Mouse (Mus musculus) midbrain, embryonic 15.5 days (tissue): Measurements from ENCODE around the gene Clpb. TPM values are rescaled to one million over a fixed set of nuclear protein-coding genes. Genes with fewer than 3 reads are reported as not detected.

ENCODE experiments used
- ATAC-seq: fragments of 200-750 bp; cut with Nextera tagmentation; replicated peaks from 2 replicates; pipeline ENCODE4 v1.8.0; 2017; ENCODE audit warnings: moderate TSS enrichment
- H3K27ac ChIP-seq: fragments of 300-500 bp; sonication (generic); 2 replicates; pipeline ENCODE4 v1.5.1; 2015; ENCODE audit warnings: mild to moderate bottlenecking, inconsistent platforms
- H3K27me3 ChIP-seq: fragments of 300-500 bp; sonication (generic); replicated peaks from 2 replicates; pipeline ENCODE4 v1.6.1; 2015; ENCODE audit warnings: inconsistent platforms
- H3K36me3 ChIP-seq: fragments of 300-500 bp; sonication (generic); replicated peaks from 2 replicates; pipeline ENCODE4 v1.6.1; 2015; ENCODE audit warnings: inconsistent platforms
- H3K4me1 ChIP-seq: fragments of 300-500 bp; sonication (generic); 2 replicates; pipeline ENCODE4 v1.6.1; 2015; ENCODE audit warnings: inconsistent platforms
- H3K4me2 ChIP-seq: fragments of 300-500 bp; sonication (generic); 2 replicates; pipeline ENCODE4 v1.6.1; 2015; ENCODE audit warnings: inconsistent platforms, mild to moderate bottlenecking, moderate library complexity
- H3K4me3 ChIP-seq: fragments of 300-500 bp; sonication (generic); 2 replicates; pipeline ENCODE4 v1.5.1; 2015; ENCODE audit warnings: mild to moderate bottlenecking, inconsistent platforms
- H3K9ac ChIP-seq: fragments of 300-500 bp; sonication (generic); 2 replicates; pipeline ENCODE4 v1.6.1; 2015; ENCODE audit warnings: mild to moderate bottlenecking, inconsistent platforms
- H3K9me3 ChIP-seq: fragments of 300-500 bp; sonication (generic); 2 replicates; pipeline ENCODE4 v1.6.1; 2016; ENCODE audit warnings: inconsistent platforms
- WGBS: fragments of 180-500 bp; shearing (Covaris S2); methylation state at CpG from one replicate; pipeline ENCODE4 v1.1.7; 2015; ENCODE audit warnings: mixed read lengths; 5-methylcytosine and 5-hydroxymethylcytosine counted together
- polyA plus RNA-seq: library from polyadenylated mRNA; unstranded; fragments of >200 nt; fragmentation: Nextera tagmentation; extraction: Ambion mirVana; gene quantifications from 2 replicates; pipeline ENCODE4 v1.2.1, GENCODE M21; 2015

Gene Clpb
- polyA plus RNA-seq, 1 experiment from 2014 or later = 40.6 TPM

- WGBS = 94% methylated on average over 2 of the region's 2 CpGs
- no peak overlapping the region for H3K27ac ChIP-seq
- H3K36me3 ChIP-seq = no peaks in the 10 kb centered on the region
- no peak for ATAC-seq
- H3K27me3 ChIP-seq = no peaks in the 10 kb centered on the region
- H3K9ac ChIP-seq = no peak overlapping the region
- H3K4me2 ChIP-seq = no peak overlapping the region
- no peaks in the 10 kb centered on the region for H3K9me3 ChIP-seq
- no peaks in the 10 kb centered on the region for H3K4me1 ChIP-seq
- no peak overlapping the region for H3K4me3 ChIP-seq
These were observed 27.4 kb upstream of the Clpb start for GRCm38 (mm10) chr7:101636056-101636455.

- Histone ChIP-seq H3K9me3 (no peaks in the 10 kb centered on the region), H3K36me3 (no peaks in the 10 kb centered on the region), H3K4me3 (no peak overlapping the region), H3K9ac (no peak overlapping the region), H3K27me3 (no peaks in the 10 kb centered on the region), H3K4me1 (no peaks in the 10 kb centered on the region), H3K4me2 (no peak overlapping the region), H3K27ac (no peak overlapping the region)
- ATAC-seq = no peak
- 86% methylated on average over 3 of the region's 3 CpGs for WGBS
These were observed 19.6 kb upstream of the Clpb start for GRCm38 (mm10) chr7:101643879-101644278.

- Histone ChIP-seq H3K4me2 (no peak overlapping the region), H3K4me3 (no peak overlapping the region), H3K27ac (no peak overlapping the region), H3K36me3 (no peaks in the 10 kb centered on the region), H3K27me3 (no peaks in the 10 kb centered on the region), H3K9ac (no peak overlapping the region), H3K4me1 (no peaks in the 10 kb centered on the region), H3K9me3 (no peaks in the 10 kb centered on the region)
- ATAC-seq = no peak
- 77% methylated on average over 9 of the region's 9 CpGs for whole genome bisulfite sequencing
These were observed 13.7 kb upstream of the Clpb start for GRCm38 (mm10) chr7:101649729-101650128.

- no peak for ATAC-seq
- Histone ChIP-seq H3K4me2 (no peak overlapping the region), H3K36me3 (no peaks in the 10 kb centered on the region), H3K27ac (no peak overlapping the region), H3K9ac (no peak overlapping the region), H3K9me3 (no peaks in the 10 kb centered on the region), H3K4me3 (no peak overlapping the region), H3K4me1 (no peaks in the 10 kb centered on the region), H3K27me3 (no peaks in the 10 kb centered on the region)
- WGBS = 35% methylated on average over 3 of the region's 3 CpGs
These were observed 12.9 kb upstream of the Clpb start for GRCm38 (mm10) chr7:101650565-101650964.

- Histone ChIP-seq H3K9me3 (no peaks in the 10 kb centered on the region), H3K4me1 (no peaks in the 10 kb centered on the region), H3K4me3 (0 out of 2 replicates have a peak overlapping the region, but pooled peaks have one; percentile 1), H3K27ac (no peak overlapping the region), H3K27me3 (no peaks in the 10 kb centered on the region), H3K36me3 (no peaks in the 10 kb centered on the region), H3K9ac (no peak overlapping the region), H3K4me2 (peak overlapping the region; percentile 26)
- WGBS = 41% methylated on average over 10 of the region's 10 CpGs
- ATAC-seq = peak; percentile 73
These were observed 9.7 kb upstream of the Clpb start for GRCm38 (mm10) chr7:101653681-101654209.

GRCm38 (mm10) chr7:101654936-101655335 lies 8.5 kb upstream of the Clpb start:
- 69% methylated on average over 4 of the region's 4 CpGs for WGBS
- H3K4me2 ChIP-seq = no peak overlapping the region
- no peak overlapping the region for H3K9ac ChIP-seq
- no peak for ATAC-seq
- H3K4me1 ChIP-seq = no peaks in the 10 kb centered on the region
- H3K27ac ChIP-seq = no peak overlapping the region
- no peaks in the 10 kb centered on the region for H3K9me3 ChIP-seq
- H3K4me3 ChIP-seq = no peak overlapping the region
- H3K27me3 ChIP-seq = no peaks in the 10 kb centered on the region
- H3K36me3 ChIP-seq = no peaks in the 10 kb centered on the region

- H3K36me3 ChIP-seq = no peaks in the 10 kb centered on the region
- H3K4me1 ChIP-seq = peaks cover 30% of the 10 kb centered on the region
- no peak overlapping the region for H3K9ac ChIP-seq
- H3K4me2 ChIP-seq = no peak overlapping the region
- H3K4me3 ChIP-seq = no peak overlapping the region
- no peaks in the 10 kb centered on the region for H3K9me3 ChIP-seq
- no peak for ATAC-seq
- no peak overlapping the region for H3K27ac ChIP-seq
- WGBS = 91% methylated on average over 1 of the region's 1 CpGs
- H3K27me3 ChIP-seq = no peaks in the 10 kb centered on the region
These were observed 1.4 kb upstream of the Clpb start for GRCm38 (mm10) chr7:101662006-101662405.

- Histone ChIP-seq H3K4me2 (no peak overlapping the region), H3K4me3 (no peak overlapping the region), H3K9me3 (no peaks in the 10 kb centered on the region), H3K36me3 (no peaks in the 10 kb centered on the region), H3K27ac (no peak overlapping the region), H3K27me3 (no peaks in the 10 kb centered on the region), H3K4me1 (peaks cover 34% of the 10 kb centered on the region), H3K9ac (no peak overlapping the region)
- WGBS = 6% methylated on average over 3 of the region's 3 CpGs
- no peak for ATAC-seq
These were observed 3.1 kb downstream of the Clpb start for GRCm38 (mm10) chr7:101666581-101666980.

- ATAC-seq = no peak
- Histone ChIP-seq H3K4me3 (no peak overlapping the region), H3K27me3 (no peaks in the 10 kb centered on the region), H3K27ac (no peak overlapping the region), H3K9me3 (no peaks in the 10 kb centered on the region), H3K4me1 (peaks cover 20% of the 10 kb centered on the region), H3K4me2 (no peak overlapping the region), H3K9ac (no peak overlapping the region), H3K36me3 (no peaks in the 10 kb centered on the region)
- 76% methylated on average over 5 of the region's 5 CpGs for WGBS
These were observed 8.3 kb downstream of the Clpb start for GRCm38 (mm10) chr7:101671601-101672280.

GRCm38 (mm10) chr7:101673497-101673896 lies 10.1 kb downstream of the Clpb start:
- H3K4me1 ChIP-seq = peaks cover 18% of the 10 kb centered on the region
- H3K27ac ChIP-seq = no peak overlapping the region
- no peak for ATAC-seq
- no peak overlapping the region for H3K4me2 ChIP-seq
- WGBS = 39% methylated on average over 2 of the region's 2 CpGs
- H3K9me3 ChIP-seq = no peaks in the 10 kb centered on the region
- H3K9ac ChIP-seq = no peak overlapping the region
- H3K27me3 ChIP-seq = no peaks in the 10 kb centered on the region
- no peak overlapping the region for H3K4me3 ChIP-seq
- no peaks in the 10 kb centered on the region for H3K36me3 ChIP-seq

- Histone ChIP-seq H3K4me3 (no peak overlapping the region), H3K9me3 (no peaks in the 10 kb centered on the region), H3K27me3 (no peaks in the 10 kb centered on the region), H3K36me3 (no peaks in the 10 kb centered on the region), H3K27ac (0 out of 2 replicates have a peak overlapping the region, but pooled peaks have one; percentile 2), H3K4me2 (no peak overlapping the region), H3K9ac (no peak overlapping the region), H3K4me1 (peaks cover 25% of the 10 kb centered on the region)
- ATAC-seq = no peak
- 24% methylated on average over 6 of the region's 6 CpGs for WGBS
These were observed 12.8 kb downstream of the Clpb start for GRCm38 (mm10) chr7:101676033-101676761.

GRCm38 (mm10) chr7:101676762-101677308 lies 13.4 kb downstream of the Clpb start:
- no peaks in the 10 kb centered on the region for H3K36me3 ChIP-seq
- H3K27me3 ChIP-seq = no peaks in the 10 kb centered on the region
- H3K9ac ChIP-seq = peak overlapping the region; percentile 16; the same call in 1 of the 2 replicates
- H3K4me2 ChIP-seq = no peak overlapping the region
- H3K4me1 ChIP-seq = peaks cover 25% of the 10 kb centered on the region
- no peak overlapping the region for H3K4me3 ChIP-seq
- no peaks in the 10 kb centered on the region for H3K9me3 ChIP-seq
- 0 out of 2 replicates have a peak overlapping the region, but pooled peaks have one; percentile 2 for H3K27ac ChIP-seq
- WGBS = 11% methylated on average over 3 of the region's 3 CpGs
- ATAC-seq = no peak
